Mouse (Mus musculus): ENCODE data around the gene Gm10320. TPM values are rescaled to one million over a fixed set of nuclear protein-coding genes. Genes with fewer than 3 reads are reported as not detected.

Gene Gm10320
- polyA plus RNA-seq (2015; fragmentation: Nextera tagmentation; extraction: Ambion mirVana): 0.95 and 1.3 TPM in 2 replicates

DNA sequence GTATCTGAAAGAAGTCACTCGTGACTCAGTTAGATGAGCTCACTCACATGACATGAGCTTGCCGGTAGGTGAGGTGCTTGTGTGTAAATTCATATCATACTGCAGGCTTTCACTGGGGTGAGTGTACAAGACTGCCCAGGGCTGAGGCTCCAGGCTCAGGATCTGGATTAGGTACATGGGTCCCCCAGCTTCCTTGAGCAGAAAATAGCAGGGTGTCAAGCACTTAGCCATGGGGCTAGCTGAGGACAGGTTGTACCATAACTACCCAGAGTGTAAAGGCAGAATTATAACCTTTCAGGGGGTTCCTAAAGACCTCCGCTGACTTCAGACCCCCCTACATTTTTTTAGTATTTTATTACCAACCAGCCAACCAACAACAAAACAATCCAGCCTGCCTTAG is at the start of gene Gm10320:
Gene Gm10320 (minus strand): TSS at position 93 of the 400 bp plus-strand sequence.

Other genes starting within 250 kb of the Gm10320 start
- gene Utp15, start 229.0 kb downstream of the Gm10320 start, polyA plus RNA-seq (2015; fragmentation: Nextera tagmentation; extraction: Ambion mirVana): 18.6 and 19.0 TPM in 2 replicates
- gene Ankra2, start 228.9 kb downstream of the Gm10320 start, polyA plus RNA-seq (2015; fragmentation: Nextera tagmentation; extraction: Ambion mirVana): 76.7 and 79.2 TPM in 2 replicates
- not detected in 2 replicates for gene Gm21976, start 212.1 kb downstream of the Gm10320 start, polyA plus RNA-seq (2015; fragmentation: Nextera tagmentation; extraction: Ambion mirVana)
- gene Btf3, start 175.0 kb downstream of the Gm10320 start, polyA plus RNA-seq (2015; fragmentation: Nextera tagmentation; extraction: Ambion mirVana): 400 and 460 TPM in 2 replicates
- 0.75 and 2.3 TPM in 2 replicates for gene Foxd1, start 137.8 kb downstream of the Gm10320 start, polyA plus RNA-seq (2015; fragmentation: Nextera tagmentation; extraction: Ambion mirVana)
- not detected in 2 replicates for gene Tmem174, start 145.4 kb upstream of the Gm10320 start, polyA plus RNA-seq (2015; fragmentation: Nextera tagmentation; extraction: Ambion mirVana)
- gene Tmem171, start 202.8 kb upstream of the Gm10320 start, polyA plus RNA-seq (2015; fragmentation: Nextera tagmentation; extraction: Ambion mirVana): not detected in 2 replicates

All from neural tube, postnatal 0 days (tissue).